Mouse (Mus musculus) spleen, postnatal 10 days (tissue): ENCODE data around the gene Spsb4.

Experiments
- DNase-seq, 2 experiments: peaks; one replicate each; pipeline ENCODE4 v3.0.0; 2021 to 2022; ENCODE audit warnings: low spot score in 2 of 2

Spsb4 gene

GRCm38 (mm10) chr9:97017121-97017810 is 1.4 kb downstream of the Spsb4 start:
- DNase-seq: no peak

GRCm38 (mm10) chr9:97015751-97016150 is 2.9 kb downstream of the Spsb4 start:
- DNase-seq: no peak

GRCm38 (mm10) chr9:97013698-97014097 is 4.9 kb downstream of the Spsb4 start:
- DNase-seq: no peak

- DNase-seq: no peak
Observed at GRCm38 (mm10) chr9:97013153-97013552, 5.5 kb downstream of the Spsb4 start.

GRCm38 (mm10) chr9:97011454-97012195 is 7.0 kb downstream of the Spsb4 start:
- DNase-seq: no peak

- DNase-seq: no peak
Observed at GRCm38 (mm10) chr9:97010447-97010846, 8.2 kb downstream of the Spsb4 start.

- no peak for DNase-seq
Observed at GRCm38 (mm10) chr9:97004726-97005125, 13.9 kb downstream of the Spsb4 start.

- no peak for DNase-seq
Observed at GRCm38 (mm10) chr9:97003173-97003572, 15.5 kb downstream of the Spsb4 start.

- DNase-seq: no peak
Observed at GRCm38 (mm10) chr9:97002654-97003053, 16.0 kb downstream of the Spsb4 start.

- DNase-seq: no peak
Observed at GRCm38 (mm10) chr9:97002025-97002424, 16.6 kb downstream of the Spsb4 start.

- DNase-seq: no peak
Observed at GRCm38 (mm10) chr9:97001458-97001857, 17.2 kb downstream of the Spsb4 start.

- no peak for DNase-seq
Observed at GRCm38 (mm10) chr9:96995717-96996116, 22.9 kb downstream of the Spsb4 start.

GRCm38 (mm10) chr9:96994733-96995132 is 23.9 kb downstream of the Spsb4 start:
- no peak for DNase-seq

GRCm38 (mm10) chr9:96991118-96991517 is 27.5 kb downstream of the Spsb4 start:
- no peak for DNase-seq

GRCm38 (mm10) chr9:96989389-96989990 is 29.2 kb downstream of the Spsb4 start:
- no peak for DNase-seq

- DNase-seq: no peak
Observed at GRCm38 (mm10) chr9:96986797-96987473, 31.7 kb downstream of the Spsb4 start.

GRCm38 (mm10) chr9:96984034-96984433 is 34.6 kb downstream of the Spsb4 start:
- DNase-seq: no peak

GRCm38 (mm10) chr9:96982940-96983339 is 35.7 kb downstream of the Spsb4 start:
- no peak for DNase-seq

GRCm38 (mm10) chr9:96982351-96982750 is 36.3 kb downstream of the Spsb4 start:
- DNase-seq: no peak

- no peak for DNase-seq
Observed at GRCm38 (mm10) chr9:96981836-96982235, 36.8 kb downstream of the Spsb4 start.

- no peak for DNase-seq
Observed at GRCm38 (mm10) chr9:96981121-96981520, 37.5 kb downstream of the Spsb4 start.
